Mouse (Mus musculus) left cerebral cortex, adult 8-10 months (tissue): ENCODE results near the gene Med16. TPM values are rescaled to one million over a fixed set of nuclear protein-coding genes. Genes with fewer than 3 reads are reported as not detected.
A peak's percentile ranks its signal among the peaks of the same experiment; 100 is the strongest.

Experiments
- DNase-seq, 2 experiments: peaks; one replicate each; pipeline ENCODE4 v3.0.0; 2022; ENCODE audit warnings: low spot score in 2 of 2
- total RNA-seq, 4 experiments: library from RNA; stranded (reverse); gene quantifications; 2 replicates each; pipeline ENCODE4 v1.2.4; 2022

Med16 gene
- 10 to 100 TPM; 51.9 to 68.0 (median 61.4) TPM for total RNA-seq

DNA sequence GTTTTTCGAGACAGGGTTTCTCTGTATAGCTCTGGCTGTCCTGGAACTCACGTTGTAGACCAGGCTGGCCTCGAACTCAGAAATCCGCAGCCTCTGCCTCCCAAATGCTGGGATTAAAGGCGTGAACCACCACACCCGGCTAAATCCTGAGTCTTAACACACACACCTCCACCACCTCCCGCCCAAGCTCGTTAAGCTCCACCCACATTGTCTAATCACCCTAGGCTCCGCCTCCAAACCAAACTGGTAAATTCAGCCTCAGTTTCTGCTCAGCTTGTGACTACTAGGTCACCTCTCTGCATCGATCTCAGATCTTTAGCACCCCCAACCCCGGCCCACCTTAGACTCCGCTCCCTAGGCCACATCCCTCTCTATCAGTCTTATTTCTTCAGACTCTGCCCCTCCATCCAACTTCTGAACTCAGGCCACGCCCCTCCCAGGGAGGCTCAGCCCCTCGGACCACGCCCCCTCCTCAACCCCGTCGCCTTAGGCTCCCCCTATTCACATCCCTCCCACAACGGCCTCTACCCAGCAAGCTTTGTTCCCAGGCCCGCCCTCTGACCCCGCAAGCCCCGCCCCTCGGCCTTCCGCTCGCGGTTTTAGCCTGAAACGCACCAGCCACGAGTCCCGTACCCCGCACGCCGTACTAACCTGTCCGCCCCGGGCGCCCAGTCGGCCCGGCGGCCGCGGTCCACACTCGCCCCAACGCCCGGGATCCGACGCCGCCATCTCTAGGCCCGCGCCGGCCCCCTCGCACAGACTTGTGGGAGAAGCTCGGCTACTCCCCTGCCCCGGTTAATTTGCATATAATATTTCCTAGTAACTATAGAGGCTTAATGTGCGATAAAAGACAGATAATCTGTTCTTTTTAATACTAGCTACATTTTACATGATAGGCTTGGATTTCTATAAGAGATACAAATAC lies at the start of gene Med16:
Gene Med16, minus strand, starts transcription at position 757 of the 925 bp plus-strand sequence.
- DNase-seq: peak; percentile 95

DNA sequence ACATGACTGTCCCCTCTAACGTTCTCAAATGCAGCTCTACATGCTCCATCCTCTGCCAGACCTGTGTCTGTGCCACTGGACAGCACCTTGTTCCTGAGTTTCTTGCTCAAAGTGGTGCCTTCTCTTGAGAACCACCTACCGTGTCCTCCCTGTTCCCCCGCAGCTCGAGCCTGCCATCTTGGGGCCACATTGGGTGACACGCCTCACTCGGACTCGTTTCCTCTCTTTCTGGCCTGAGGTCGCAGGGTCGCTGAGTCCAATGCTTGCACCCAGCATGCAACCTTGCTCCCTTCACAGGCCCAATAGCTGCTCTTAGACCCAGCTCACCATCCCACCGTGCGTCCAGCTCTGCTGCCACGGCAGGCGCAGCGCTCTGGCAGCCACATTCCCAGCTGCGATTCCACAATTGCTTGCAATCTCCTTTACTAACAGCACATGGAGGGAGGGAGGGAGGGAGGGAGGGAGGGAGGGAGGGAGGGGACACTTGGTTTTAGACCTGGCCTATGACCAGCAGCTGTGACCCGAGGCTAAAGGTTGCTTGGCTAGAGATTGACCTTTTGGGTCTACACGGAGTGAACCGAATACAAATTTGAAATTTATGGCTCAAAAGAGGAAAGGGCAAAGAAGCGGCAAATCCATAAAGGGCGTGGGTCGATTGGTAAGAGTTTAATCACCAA lies 49.6 kb upstream of the Med16 start:
- DNase-seq: peak in 1 of 2 experiments; percentile 70

- no peak for DNase-seq
Measured at GRCm38 (mm10) chr10:79956643-79957154, 48.0 kb upstream of the Med16 start.

- DNase-seq: no peak
Measured at GRCm38 (mm10) chr10:79955691-79956090, 47.0 kb upstream of the Med16 start.

- DNase-seq: no peak
Measured at GRCm38 (mm10) chr10:79953946-79954345, 45.2 kb upstream of the Med16 start.

- no peak for DNase-seq
Measured at GRCm38 (mm10) chr10:79950661-79951060, 41.9 kb upstream of the Med16 start.

GRCm38 (mm10) chr10:79949873-79950272 lies 41.1 kb upstream of the Med16 start:
- no peak for DNase-seq

GRCm38 (mm10) chr10:79947502-79947901 lies 38.8 kb upstream of the Med16 start:
- DNase-seq: no peak

DNA sequence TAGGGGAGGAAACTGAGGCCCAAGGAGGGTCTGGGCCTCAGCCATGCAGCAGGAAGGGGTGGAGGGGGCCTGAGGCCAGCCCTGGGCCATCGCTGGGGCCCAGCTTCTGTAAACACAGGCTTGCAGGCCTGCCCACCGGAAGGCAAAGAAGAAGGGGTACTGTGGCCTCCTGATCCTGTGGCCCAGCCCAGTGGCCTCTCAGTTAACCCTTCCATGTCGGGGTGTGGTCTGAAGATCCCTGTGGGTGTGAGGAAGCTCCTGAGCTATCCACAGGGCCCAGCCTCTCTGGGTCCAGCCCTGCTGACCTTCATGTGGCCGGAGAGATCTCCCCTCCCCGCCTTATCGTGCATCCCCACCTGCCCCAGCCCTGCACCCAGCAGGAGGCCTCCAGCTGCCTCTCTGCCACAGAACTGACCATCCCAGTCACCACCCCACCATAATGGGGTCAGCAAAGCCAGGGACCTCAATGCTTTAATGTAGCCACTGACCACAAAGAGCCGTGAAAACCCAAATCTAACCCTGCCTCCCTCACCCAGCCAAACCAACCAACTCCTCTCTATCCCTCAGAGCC lies 38.1 kb upstream of the Med16 start:
- no peak for DNase-seq

- DNase-seq: no peak
Measured at GRCm38 (mm10) chr10:79945507-79946234, 36.9 kb upstream of the Med16 start.

GRCm38 (mm10) chr10:79943471-79943901 lies 34.8 kb upstream of the Med16 start:
- DNase-seq: no peak

DNA sequence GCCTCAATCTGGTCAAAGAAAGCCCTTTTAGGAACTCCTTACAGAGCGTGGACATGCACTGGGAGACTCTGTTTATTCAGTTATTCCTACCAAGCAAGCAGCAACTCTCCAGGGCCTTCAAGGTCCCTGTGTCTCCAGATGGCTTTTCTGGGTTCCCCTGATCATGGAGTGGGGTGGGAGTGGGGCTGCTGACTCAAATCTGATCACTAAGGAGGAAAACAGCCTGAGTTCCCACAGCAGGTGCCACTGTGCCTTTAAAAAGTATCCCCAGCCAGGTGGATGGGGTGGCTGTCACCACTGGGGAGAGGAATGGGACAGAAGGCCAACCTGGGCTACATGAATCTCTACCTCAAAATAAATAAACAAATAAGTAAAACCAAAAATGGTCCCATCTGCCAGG lies 34.3 kb upstream of the Med16 start:
- no peak for DNase-seq

- DNase-seq: no peak
Measured at GRCm38 (mm10) chr10:79940749-79941148, 32.0 kb upstream of the Med16 start.

GRCm38 (mm10) chr10:79937775-79938526 lies 29.2 kb upstream of the Med16 start:
- no peak for DNase-seq

DNA sequence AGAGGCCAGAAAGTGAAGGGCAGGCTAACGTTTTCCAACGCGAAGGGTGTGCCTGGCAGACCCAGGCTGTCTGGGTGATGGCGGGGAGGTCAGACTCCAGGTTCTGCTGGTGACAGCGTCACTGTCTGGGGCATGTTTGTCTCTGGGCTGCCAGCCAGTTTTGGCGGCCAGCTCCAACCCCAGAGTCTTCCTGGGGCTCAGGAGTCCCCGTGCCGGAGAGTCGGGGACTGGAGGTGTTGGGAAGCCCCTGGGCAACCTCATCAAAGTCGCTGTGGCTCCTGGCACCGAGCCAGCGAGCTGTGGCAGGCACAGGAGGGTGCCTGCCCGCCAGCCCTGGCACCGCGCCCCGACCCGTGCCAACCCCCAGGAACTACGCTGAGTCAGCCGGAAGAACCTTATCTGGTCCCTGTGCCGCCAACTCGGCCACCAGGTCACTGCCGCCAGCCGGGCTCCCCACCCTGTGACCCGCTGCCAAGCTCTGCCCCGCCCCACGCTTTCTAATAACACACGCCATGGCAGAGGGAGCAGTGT lies 28.3 kb upstream of the Med16 start:
- DNase-seq: no peak

GRCm38 (mm10) chr10:79936284-79936910 lies 27.7 kb upstream of the Med16 start:
- no peak for DNase-seq

DNA sequence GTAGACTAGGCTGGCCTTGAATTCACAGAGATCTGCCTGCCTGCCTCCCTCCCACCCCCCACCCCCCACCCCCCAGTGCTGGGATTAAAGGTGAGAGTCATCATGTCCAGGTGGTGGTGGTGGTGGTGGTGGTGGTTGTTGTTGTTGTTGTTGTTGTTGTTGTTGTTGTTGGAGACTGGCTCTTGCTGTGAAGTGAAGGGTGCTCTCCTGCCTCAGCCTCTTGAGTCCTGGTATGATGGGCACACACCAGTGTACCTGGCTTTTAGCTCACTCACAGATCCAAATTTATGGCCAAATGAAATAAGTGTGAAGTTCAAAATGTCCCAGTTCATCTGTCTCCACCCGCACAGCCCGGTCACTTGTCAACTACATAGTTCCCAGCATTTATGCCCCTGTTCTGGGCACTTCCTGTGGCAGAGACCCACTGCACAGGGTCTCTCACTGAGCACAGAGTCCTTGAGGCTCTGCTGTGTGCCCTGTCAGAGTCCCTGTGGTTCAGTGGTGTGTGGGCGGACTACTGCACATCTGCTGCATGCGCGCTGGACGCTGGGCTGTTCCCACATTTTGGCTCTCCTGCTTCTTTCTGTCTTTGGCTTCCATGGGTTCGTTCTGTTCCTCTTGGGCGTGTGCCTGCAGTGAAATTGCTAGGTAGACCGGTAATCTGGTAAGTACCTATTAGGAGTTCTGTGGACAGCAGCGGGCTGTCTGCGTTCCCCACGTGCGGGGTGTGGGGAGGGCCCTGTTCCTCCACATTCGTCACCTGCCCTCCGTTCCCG lies 26.3 kb upstream of the Med16 start:
- DNase-seq: no peak

DNA sequence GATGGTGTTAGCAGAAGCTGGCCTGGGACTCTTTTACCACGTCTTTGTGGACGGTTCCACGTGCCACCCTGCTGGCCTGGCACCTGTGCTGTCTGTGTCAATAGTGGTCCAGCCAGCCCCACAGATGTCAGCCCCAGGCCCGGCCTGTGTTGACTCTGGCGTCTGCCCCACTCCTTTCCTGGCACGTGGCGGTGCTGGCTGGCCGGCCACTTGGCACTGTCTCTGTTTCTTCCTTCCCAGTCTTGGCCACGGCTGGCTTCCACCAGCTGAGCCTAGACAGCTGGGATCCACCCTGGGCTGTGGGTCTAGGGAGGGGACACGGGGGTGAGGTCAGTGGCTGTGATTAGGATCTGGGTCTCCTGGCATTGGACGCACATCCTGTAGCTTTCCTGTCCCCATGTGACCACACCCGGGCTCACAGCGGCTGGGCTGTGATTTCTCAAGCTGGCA lies 25.6 kb upstream of the Med16 start:
- DNase-seq: no peak

DNA sequence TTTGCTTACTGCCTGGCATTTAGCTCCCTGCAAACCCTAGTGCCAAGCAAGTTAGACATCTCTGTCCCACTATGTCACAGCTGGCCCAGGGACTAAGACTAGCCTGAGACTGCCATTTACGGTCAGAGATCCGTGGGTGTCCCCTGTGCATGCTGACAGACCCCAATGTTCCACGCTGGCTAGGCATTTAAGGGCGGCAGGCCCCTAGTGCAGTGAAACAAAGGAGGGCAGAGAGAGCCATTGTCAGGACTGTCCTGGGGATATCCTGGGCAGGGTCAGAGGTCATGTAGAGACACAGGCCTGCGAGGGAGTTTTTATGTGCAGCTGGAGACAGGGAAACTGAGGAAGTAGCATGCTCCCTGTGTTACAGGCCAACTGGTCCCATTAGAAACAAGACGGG lies 25.1 kb upstream of the Med16 start:
- no peak for DNase-seq
